Mouse (Mus musculus): Measurements from ENCODE around the gene Cc2d2a. TPM values are rescaled to one million over a fixed set of nuclear protein-coding genes. Genes with fewer than 3 reads are reported as not detected.

The Cc2d2a gene
- polyA plus RNA-seq, 1 experiment, result 4.3 TPM

GRCm38 (mm10) chr5:43692489-43692888, 30.3 kb downstream of the Cc2d2a start:
- no peaks in the 10 kb centered on the region for H3K4me1 ChIP-seq (ENCODE audit: control insufficient read depth, insufficient read depth, insufficient read length, low read length)
- H3K4me3 ChIP-seq (ENCODE audit: insufficient read depth, low read depth, low read length), result no peak overlapping the region
- no peak overlapping the region for H3K27ac ChIP-seq (replicated peaks; ENCODE audit: low read depth, low read length)

- no peak overlapping the region for H3K27ac ChIP-seq (replicated peaks; ENCODE audit: low read depth, low read length)
- no peak overlapping the region for H3K4me3 ChIP-seq (ENCODE audit: insufficient read depth, low read depth, low read length)
- no peaks in the 10 kb centered on the region for H3K4me1 ChIP-seq (ENCODE audit: control insufficient read depth, insufficient read depth, insufficient read length, low read length)
Observed at GRCm38 (mm10) chr5:43697133-43697532, 35.0 kb downstream of the Cc2d2a start.

DNA sequence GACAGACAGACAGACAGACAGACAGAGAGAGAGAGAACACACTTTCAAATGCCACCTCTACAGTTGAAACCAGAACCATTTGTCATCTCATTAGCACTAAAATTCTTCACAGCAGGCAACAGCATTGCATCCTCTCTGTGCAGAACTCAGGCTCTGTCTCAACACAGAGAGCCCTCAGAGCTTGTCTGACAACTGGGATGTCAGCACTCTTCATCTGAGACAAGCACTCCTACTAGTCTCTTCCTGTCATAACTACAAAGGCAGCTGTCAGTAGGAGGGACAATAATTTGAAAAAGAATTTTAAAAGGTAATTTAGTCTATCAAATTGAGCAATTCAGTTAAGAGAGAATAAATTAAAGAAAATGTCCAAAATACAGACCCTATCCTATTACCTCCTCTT, 37.1 kb downstream of the Cc2d2a start:
- no peak overlapping the region for H3K27ac ChIP-seq (replicated peaks; ENCODE audit: low read depth, low read length)
- H3K4me1 ChIP-seq (ENCODE audit: control insufficient read depth, insufficient read depth, insufficient read length, low read length), result no peaks in the 10 kb centered on the region
- H3K4me3 ChIP-seq (ENCODE audit: insufficient read depth, low read depth, low read length), result no peak overlapping the region

DNA sequence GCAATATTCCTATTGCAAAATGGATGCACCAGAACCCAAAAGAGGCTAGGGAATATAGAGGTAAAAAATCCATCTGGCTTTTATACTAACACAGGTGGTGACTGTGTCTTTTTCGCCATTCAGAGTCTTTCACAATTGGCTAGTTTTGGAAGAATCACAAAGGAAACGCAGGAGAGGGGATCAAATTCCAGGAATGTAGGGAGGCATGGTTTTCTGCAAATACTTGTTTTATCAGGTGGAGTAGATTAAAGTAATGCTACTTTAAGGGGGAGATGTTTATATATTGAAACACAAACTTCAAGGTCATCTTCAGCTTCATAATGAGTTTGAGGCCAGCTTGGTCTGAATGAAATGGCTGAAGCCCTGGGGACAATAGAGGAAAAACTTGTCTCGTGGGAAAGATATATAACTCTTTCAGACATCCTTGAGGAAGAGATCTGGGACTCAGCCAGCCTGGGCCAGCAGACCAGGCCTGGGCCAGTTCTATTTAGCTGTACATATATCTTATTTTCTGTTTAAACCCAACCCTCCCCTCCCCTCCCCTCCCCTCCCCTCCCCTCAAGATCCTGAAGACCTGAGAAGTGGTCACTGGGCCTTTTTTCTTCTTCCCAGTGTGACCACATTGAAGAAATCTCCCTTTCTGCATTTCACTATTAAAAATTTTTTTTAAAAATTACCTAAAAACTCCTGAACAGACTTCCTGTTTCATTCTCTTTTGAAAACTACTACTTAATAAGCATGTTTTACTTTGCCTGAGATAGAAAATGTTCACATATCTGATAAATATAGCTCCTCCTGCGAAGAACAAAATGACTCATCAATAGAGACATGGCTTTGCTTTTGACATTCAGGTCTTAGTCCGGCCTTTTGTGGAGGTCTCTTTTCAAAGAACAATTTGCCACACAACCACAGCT, 59.6 kb downstream of the Cc2d2a start:
- Histone ChIP-seq H3K27ac (replicated peaks; ENCODE audit: low read depth, low read length) (no peak overlapping the region), H3K4me1 (ENCODE audit: control insufficient read depth, insufficient read depth, insufficient read length, low read length) (no peaks in the 10 kb centered on the region), H3K4me3 (ENCODE audit: insufficient read depth, low read depth, low read length) (no peak overlapping the region)

- Histone ChIP-seq H3K4me3 (ENCODE audit: insufficient read depth, low read depth, low read length) (no peak overlapping the region), H3K27ac (replicated peaks; ENCODE audit: low read depth, low read length) (no peak overlapping the region), H3K4me1 (ENCODE audit: control insufficient read depth, insufficient read depth, insufficient read length, low read length) (no peaks in the 10 kb centered on the region)
Observed at GRCm38 (mm10) chr5:43722452-43722783, 60.3 kb downstream of the Cc2d2a start.

DNA sequence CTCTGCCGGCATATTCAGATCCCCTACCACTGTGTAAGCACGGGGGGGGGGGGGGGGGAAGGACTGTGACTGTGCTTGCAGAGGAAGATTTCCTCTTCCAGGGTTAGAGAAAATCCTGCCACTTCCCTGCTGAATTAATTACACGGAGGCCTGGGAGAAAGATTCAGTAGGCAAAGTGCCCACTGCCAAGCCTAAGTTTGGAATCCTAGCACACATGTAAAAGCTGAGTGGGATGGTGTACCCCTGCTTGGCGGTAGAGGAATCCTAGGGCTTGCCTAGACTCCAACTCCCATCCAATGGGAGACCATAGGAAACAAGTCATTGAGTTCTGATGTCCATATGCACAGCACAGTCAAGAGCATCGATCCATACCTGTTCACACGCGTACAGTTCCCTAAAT, 61.7 kb downstream of the Cc2d2a start:
- Histone ChIP-seq H3K27ac (replicated peaks; ENCODE audit: low read depth, low read length) (no peak overlapping the region), H3K4me3 (ENCODE audit: insufficient read depth, low read depth, low read length) (no peak overlapping the region), H3K4me1 (ENCODE audit: control insufficient read depth, insufficient read depth, insufficient read length, low read length) (no peaks in the 10 kb centered on the region)

- Histone ChIP-seq H3K27ac (replicated peaks; ENCODE audit: low read depth, low read length) (no peak overlapping the region), H3K4me1 (ENCODE audit: control insufficient read depth, insufficient read depth, insufficient read length, low read length) (no peaks in the 10 kb centered on the region), H3K4me3 (ENCODE audit: insufficient read depth, low read depth, low read length) (no peak overlapping the region)
Observed at GRCm38 (mm10) chr5:43728375-43729165, 66.4 kb downstream of the Cc2d2a start.

GRCm38 (mm10) chr5:43732381-43732780, 70.2 kb downstream of the Cc2d2a start:
- H3K4me1 ChIP-seq (ENCODE audit: control insufficient read depth, insufficient read depth, insufficient read length, low read length), result no peaks in the 10 kb centered on the region
- no peak overlapping the region for H3K27ac ChIP-seq (replicated peaks; ENCODE audit: low read depth, low read length)
- H3K4me3 ChIP-seq (ENCODE audit: insufficient read depth, low read depth, low read length), result no peak overlapping the region

DNA sequence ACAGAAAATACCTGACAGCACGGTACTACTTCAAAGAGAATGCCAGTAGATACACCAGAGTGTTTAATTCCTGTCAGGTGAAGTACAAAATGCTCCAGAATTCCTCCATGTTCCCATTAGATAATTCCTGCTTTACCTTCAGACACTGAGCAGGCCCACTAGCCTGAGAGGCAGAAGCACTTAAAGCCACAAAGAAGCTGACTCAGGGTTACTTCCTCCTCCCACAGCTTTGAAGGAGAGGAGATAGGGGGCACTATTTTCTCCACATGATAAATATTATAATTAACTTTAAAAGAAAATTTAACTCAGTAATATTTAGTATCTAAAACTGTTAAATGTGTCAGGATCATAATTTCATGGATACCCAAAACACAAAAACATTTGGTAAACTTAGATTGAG, 82.0 kb downstream of the Cc2d2a start:
- no peak overlapping the region for H3K27ac ChIP-seq (replicated peaks; ENCODE audit: low read depth, low read length)
- H3K4me1 ChIP-seq (ENCODE audit: control insufficient read depth, insufficient read depth, insufficient read length, low read length), result no peaks in the 10 kb centered on the region
- H3K4me3 ChIP-seq (ENCODE audit: insufficient read depth, low read depth, low read length), result no peak overlapping the region

- Histone ChIP-seq H3K4me1 (ENCODE audit: control insufficient read depth, insufficient read depth, insufficient read length, low read length) (no peaks in the 10 kb centered on the region), H3K27ac (replicated peaks; ENCODE audit: low read depth, low read length) (no peak overlapping the region), H3K4me3 (ENCODE audit: insufficient read depth, low read depth, low read length) (no peak overlapping the region)
Observed at GRCm38 (mm10) chr5:43745156-43745555, 83.0 kb downstream of the Cc2d2a start.

GRCm38 (mm10) chr5:43748039-43748438, 85.9 kb downstream of the Cc2d2a start:
- Histone ChIP-seq H3K4me1 (ENCODE audit: control insufficient read depth, insufficient read depth, insufficient read length, low read length) (no peaks in the 10 kb centered on the region), H3K27ac (replicated peaks; ENCODE audit: low read depth, low read length) (no peak overlapping the region), H3K4me3 (ENCODE audit: insufficient read depth, low read depth, low read length) (no peak overlapping the region)

GRCm38 (mm10) chr5:43749092-43749491, 86.9 kb downstream of the Cc2d2a start:
- Histone ChIP-seq H3K4me3 (ENCODE audit: insufficient read depth, low read depth, low read length) (no peak overlapping the region), H3K27ac (replicated peaks; ENCODE audit: low read depth, low read length) (no peak overlapping the region), H3K4me1 (ENCODE audit: control insufficient read depth, insufficient read depth, insufficient read length, low read length) (no peaks in the 10 kb centered on the region)

DNA sequence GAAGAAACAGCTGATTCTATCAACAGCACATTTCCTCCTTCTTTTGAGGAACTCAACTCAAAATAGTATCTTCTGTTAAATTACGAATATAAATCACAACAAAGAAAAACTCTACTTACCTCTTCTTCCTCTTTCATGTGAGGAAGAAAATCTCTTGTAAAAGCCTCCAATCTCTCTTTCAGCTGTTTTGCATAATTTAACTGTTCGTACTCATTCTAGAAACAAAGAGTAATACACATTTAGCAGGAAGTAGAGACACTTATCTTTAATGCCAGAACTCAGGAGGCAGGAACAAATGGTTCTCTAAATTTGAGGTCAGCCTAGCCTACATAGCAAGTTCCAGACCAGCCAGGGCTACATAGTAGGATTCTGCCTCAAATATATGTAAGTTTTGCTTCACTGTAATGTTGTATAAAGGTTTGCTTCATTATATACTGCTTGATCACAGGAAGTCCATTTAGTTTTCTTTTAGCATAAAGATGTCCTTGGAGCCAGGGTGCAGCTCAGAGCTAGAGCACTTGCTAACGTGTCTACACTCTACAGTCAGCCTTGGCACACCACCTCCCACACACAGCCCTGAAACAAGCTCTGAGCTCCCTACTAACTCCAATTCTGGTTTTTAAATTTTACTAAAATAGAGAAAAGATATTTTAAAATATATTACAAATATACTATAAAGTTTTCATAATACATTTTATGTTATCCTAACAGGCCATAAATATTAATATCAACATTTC, 108.6 kb downstream of the Cc2d2a start:
- Histone ChIP-seq H3K27ac (replicated peaks; ENCODE audit: low read depth, low read length) (no peak overlapping the region), H3K4me3 (ENCODE audit: insufficient read depth, low read depth, low read length) (no peak overlapping the region), H3K4me1 (ENCODE audit: control insufficient read depth, insufficient read depth, insufficient read length, low read length) (no peaks in the 10 kb centered on the region; the same call in 1 of the 2 replicates)

GRCm38 (mm10) chr5:43771555-43771954, 109.4 kb downstream of the Cc2d2a start:
- no peaks in the 10 kb centered on the region; the same call in 1 of the 2 replicates for H3K4me1 ChIP-seq (ENCODE audit: control insufficient read depth, insufficient read depth, insufficient read length, low read length)
- no peak overlapping the region for H3K4me3 ChIP-seq (ENCODE audit: insufficient read depth, low read depth, low read length)
- H3K27ac ChIP-seq (replicated peaks; ENCODE audit: low read depth, low read length), result no peak overlapping the region

GRCm38 (mm10) chr5:43776407-43776806, 114.3 kb downstream of the Cc2d2a start:
- Histone ChIP-seq H3K27ac (replicated peaks; ENCODE audit: low read depth, low read length) (no peak overlapping the region), H3K4me1 (ENCODE audit: control insufficient read depth, insufficient read depth, insufficient read length, low read length) (peaks cover 2% of the 10 kb centered on the region), H3K4me3 (ENCODE audit: insufficient read depth, low read depth, low read length) (no peak overlapping the region)
